Mouse (Mus musculus) hindbrain, postnatal 0 days (tissue): ENCODE results near the gene Prkci. TPM values are rescaled to one million over a fixed set of nuclear protein-coding genes. Genes with fewer than 3 reads are reported as not detected.

Experiments
- ATAC-seq: fragments of 200-750 bp; cut with Nextera tagmentation; 2 replicates; pipeline ENCODE4 v1.8.0; 2017; ENCODE audit warnings: mild to moderate bottlenecking, moderate TSS enrichment, moderate library complexity
- DNase-seq: peaks from one replicate; pipeline ENCODE4 v3.0.0-alpha.2; 2015; ENCODE audit warnings: low spot score
- H3K27ac ChIP-seq: fragments of 300-500 bp; sonication (generic); 2 replicates; pipeline ENCODE4 v1.5.1; 2014; ENCODE audit warnings: mild to moderate bottlenecking
- H3K27me3 ChIP-seq: fragments of 300-500 bp; sonication (generic); 2 replicates; pipeline ENCODE4 v1.6.1; 2014; ENCODE audit warnings: low read length, mixed read lengths; ENCODE audit not compliant: insufficient read depth
- H3K36me3 ChIP-seq: fragments of 300-500 bp; sonication (generic); 2 replicates; pipeline ENCODE4 v1.6.1; 2014; ENCODE audit warnings: low read length, mixed read lengths; ENCODE audit not compliant: insufficient read depth
- H3K4me1 ChIP-seq: fragments of 300-500 bp; sonication (generic); 2 replicates; pipeline ENCODE4 v1.6.1; 2014; ENCODE audit warnings: antibody characterized with exemption, low read length, mixed read lengths; ENCODE audit not compliant: insufficient read depth
- H3K4me2 ChIP-seq: fragments of 300-500 bp; sonication (generic); 2 replicates; pipeline ENCODE4 v1.6.1; 2014; ENCODE audit warnings: low read depth, mild to moderate bottlenecking, low read length, moderate library complexity, mixed read lengths
- H3K4me3 ChIP-seq: fragments of 300-500 bp; sonication (generic); 2 replicates; pipeline ENCODE4 v1.5.1; 2014; ENCODE audit warnings: low read length
- H3K9ac ChIP-seq: fragments of 300-500 bp; sonication (generic); replicated peaks from 2 replicates; pipeline ENCODE4 v1.6.1; 2014; ENCODE audit warnings: mild to moderate bottlenecking, low read length, moderate library complexity, mixed read lengths
- H3K9me3 ChIP-seq: fragments of 300-500 bp; sonication (generic); 2 replicates; pipeline ENCODE4 v1.6.1; 2016; ENCODE audit warnings: low read length, mixed read lengths
- CTCF ChIP-seq: IDR thresholded peaks from 2 replicates; pipeline ENCODE4 v1.5.1; 2016; ENCODE audit warnings: antibody characterized with exemption, control low read depth, low read depth
- whole genome bisulfite sequencing: fragments of 180-500 bp; shearing (Covaris S2); extraction: QIAGEN DNeasy Blood & Tissue Kit; methylation state at CpG from one replicate; pipeline ENCODE4 v1.1.7; 2014; 5-methylcytosine and 5-hydroxymethylcytosine counted together
- polyA plus RNA-seq: library from polyadenylated mRNA; unstranded; fragments of >200 nt; fragmentation: Nextera tagmentation; extraction: Ambion mirVana; gene quantifications from 2 replicates; pipeline ENCODE4 v1.2.1, GENCODE M21; 2015
- total RNA-seq: library from RNA; depleted of rRNA; stranded (reverse); fragments of >200 nt; gene quantifications from 2 replicates; pipeline ENCODE4 v1.2.3, GENCODE M21; 2014

Prkci gene
- total and polyA plus RNA-seq, 2 experiments from 2014 or later, result 20.8 to 45.2 TPM

DNA sequence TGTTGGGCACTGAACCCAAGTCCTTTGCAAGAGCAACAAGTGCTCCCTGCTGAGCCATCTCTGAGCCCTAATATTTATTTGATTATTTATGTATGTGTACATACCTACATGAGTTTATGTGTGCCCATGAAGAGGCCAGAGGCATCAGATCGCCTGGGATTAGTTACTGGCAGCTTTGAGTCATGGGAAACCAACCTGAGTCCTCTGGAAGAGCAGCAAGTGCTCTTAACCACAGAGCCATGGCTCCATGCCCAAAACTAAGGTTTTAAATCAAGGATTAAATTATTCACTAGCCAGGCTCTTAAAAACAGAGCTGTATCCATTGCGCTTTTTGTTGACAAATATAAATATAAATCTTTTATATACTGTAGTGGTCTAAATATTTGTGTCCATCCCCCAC lies 18.8 kb downstream of the Prkci start:
- H3K9me3 ChIP-seq, result no peaks in the 10 kb centered on the region
- no peaks in the 10 kb centered on the region for H3K36me3 ChIP-seq
- no peak overlapping the region for H3K4me2 ChIP-seq
- no peak for ATAC-seq
- no peak overlapping the region for H3K9ac ChIP-seq
- H3K4me3 ChIP-seq, result no peak overlapping the region
- TF ChIP-seq CTCF, result no peak
- H3K27ac ChIP-seq, result no peak overlapping the region
- no peaks in the 10 kb centered on the region for H3K27me3 ChIP-seq
- no peak for DNase-seq
- no peaks in the 10 kb centered on the region; the same call in 1 of the 2 replicates for H3K4me1 ChIP-seq
- WGBS, result 85% methylated on average over 2 of the region's 2 CpGs

DNA sequence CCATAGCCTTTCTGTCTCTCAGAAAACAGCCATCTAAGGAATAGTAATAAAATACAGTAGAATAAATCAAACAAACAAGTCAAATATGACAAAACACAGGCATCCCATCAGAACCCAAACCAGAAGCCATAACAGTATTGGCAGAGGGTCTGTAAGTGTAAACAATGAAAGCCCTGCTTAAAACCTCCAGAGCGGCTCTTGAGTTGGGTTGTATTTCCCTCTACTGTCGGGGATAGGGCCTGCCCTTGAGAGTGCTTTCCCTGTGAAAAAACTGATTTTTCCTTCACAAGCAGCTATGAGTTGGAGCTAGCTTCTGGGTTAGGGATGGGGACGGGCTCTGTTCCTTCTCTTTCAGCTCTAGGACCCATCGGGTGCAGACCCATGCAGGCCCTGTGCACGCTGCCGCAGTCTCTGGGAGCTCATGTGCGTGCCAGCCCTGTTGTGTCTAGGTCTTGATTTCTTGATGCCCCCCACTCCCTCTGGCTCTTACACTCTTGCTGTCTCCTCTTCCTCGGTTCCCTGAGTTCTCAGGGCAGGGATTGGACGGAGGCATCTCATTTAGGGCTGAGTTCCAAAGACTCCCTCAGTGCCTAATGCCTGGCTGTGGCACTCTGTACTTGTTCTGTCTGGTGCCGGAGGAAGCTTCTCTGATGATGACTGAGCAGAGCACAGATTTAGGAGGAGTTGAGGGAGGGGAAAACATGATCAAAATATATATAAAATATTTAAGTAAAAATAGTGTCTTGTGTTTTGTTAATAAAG lies 20.3 kb downstream of the Prkci start:
- 65% methylated on average over 10 of the region's 10 CpGs for WGBS
- Histone ChIP-seq H3K9ac (no peak overlapping the region), H3K27ac (no peak overlapping the region), H3K36me3 (no peaks in the 10 kb centered on the region), H3K4me3 (no peak overlapping the region), H3K9me3 (no peaks in the 10 kb centered on the region), H3K4me2 (no peak overlapping the region), H3K4me1 (no peaks in the 10 kb centered on the region; the same call in 1 of the 2 replicates), H3K27me3 (no peaks in the 10 kb centered on the region)
- no peak for TF ChIP-seq CTCF
- DNase-seq (peak; percentile 3), ATAC-seq (0 out of 2 replicates have a peak, but pooled peaks have one; percentile 41)

DNA sequence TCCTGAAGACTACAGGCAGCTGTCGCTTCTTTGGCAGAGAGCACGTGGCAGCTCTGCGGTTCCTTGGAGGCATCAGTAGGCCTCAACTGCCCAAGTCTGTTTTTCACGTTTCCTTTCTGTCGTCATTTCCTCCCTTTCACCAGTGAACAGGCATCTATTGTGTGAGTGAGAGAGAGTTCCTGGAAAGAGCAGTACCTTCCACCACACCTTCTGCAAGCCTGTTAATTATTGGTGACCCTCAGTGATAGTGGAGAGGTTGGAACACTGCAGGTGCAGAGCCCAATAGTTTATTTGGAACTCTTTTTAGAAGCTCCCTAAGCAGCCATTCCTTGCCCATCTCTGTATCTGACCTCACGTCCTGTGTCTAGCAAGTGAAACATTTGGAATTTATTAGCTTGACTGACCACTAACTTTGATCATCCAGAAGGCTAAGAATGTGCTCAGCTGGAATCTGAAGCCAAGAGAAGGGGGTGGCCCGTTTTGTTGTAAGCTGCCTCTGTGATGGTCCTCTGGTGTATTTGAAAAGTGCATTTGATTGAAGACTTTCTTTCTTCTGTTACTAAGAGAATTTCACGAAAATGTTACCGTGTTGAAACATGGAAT lies 21.1 kb downstream of the Prkci start:
- no peak overlapping the region for H3K4me2 ChIP-seq
- no peaks in the 10 kb centered on the region for H3K27me3 ChIP-seq
- H3K4me1 ChIP-seq, result no peaks in the 10 kb centered on the region; the same call in 1 of the 2 replicates
- 31% methylated on average over 9 of the region's 9 CpGs for WGBS
- H3K9ac ChIP-seq, result no peak overlapping the region
- H3K27ac ChIP-seq, result peak overlapping the region; percentile 16; the same call in 1 of the 2 replicates
- DNase-seq (peak; percentile 13), ATAC-seq (no peak)
- no peak for TF ChIP-seq CTCF
- H3K36me3 ChIP-seq, result no peaks in the 10 kb centered on the region
- no peak overlapping the region for H3K4me3 ChIP-seq
- no peaks in the 10 kb centered on the region for H3K9me3 ChIP-seq

DNA sequence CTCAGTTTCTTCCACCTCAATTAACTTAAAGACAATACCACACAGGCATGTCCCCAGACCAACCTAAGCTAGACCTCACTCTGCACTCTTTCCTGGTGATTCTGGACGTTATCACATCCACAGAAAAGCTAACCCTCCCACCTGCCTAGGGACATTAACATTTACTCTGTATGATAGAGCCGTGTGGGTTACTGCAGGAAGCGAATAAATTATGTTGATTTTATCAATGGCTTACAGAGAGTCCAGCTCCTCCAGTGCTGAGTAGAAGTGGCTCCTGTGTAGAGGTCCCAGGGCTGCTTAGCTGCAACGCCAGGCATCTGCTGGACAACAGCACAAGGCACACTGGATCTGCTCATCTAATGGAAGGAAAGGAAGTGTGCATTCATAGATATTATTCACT lies 22.1 kb downstream of the Prkci start:
- no peaks in the 10 kb centered on the region for H3K27me3 ChIP-seq
- no peaks in the 10 kb centered on the region; the same call in 1 of the 2 replicates for H3K4me1 ChIP-seq
- no peak for DNase-seq
- no peak for TF ChIP-seq CTCF
- H3K27ac ChIP-seq, result no peak overlapping the region
- H3K4me3 ChIP-seq, result no peak overlapping the region
- no peaks in the 10 kb centered on the region for H3K36me3 ChIP-seq
- WGBS, result 43% methylated on average over 4 of the region's 4 CpGs
- no peaks in the 10 kb centered on the region for H3K9me3 ChIP-seq
- H3K4me2 ChIP-seq, result no peak overlapping the region
- no peak overlapping the region for H3K9ac ChIP-seq
- ATAC-seq, result peak; percentile 19; the same call in 1 of the 2 replicates

DNA sequence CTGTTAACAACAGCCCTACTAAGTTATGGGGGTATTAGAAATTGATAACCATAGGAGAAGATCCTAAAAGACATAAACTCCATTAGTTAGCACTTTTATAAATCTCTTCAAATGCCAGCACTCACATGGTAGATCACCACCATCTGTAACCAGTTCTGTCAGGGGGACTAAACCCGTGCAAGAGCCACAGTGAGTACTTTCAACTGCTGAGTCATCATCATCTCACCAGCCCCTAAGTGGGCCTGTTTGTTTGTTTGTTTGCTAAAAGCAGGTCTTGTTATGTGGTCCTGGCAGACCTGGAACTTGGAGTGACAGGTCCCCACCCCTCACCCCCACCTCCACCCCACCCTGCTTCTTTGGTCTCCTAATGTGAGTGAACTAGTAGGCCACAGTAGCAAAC lies 23.7 kb downstream of the Prkci start:
- H3K27me3 ChIP-seq, result no peaks in the 10 kb centered on the region
- no peaks in the 10 kb centered on the region; the same call in 1 of the 2 replicates for H3K4me1 ChIP-seq
- no peak overlapping the region for H3K27ac ChIP-seq
- DNase-seq (no peak), ATAC-seq (no peak)
- no peak overlapping the region for H3K4me3 ChIP-seq
- no peaks in the 10 kb centered on the region for H3K36me3 ChIP-seq
- H3K9ac ChIP-seq, result no peak overlapping the region
- TF ChIP-seq CTCF, result no peak
- no peaks in the 10 kb centered on the region for H3K9me3 ChIP-seq
- no peak overlapping the region for H3K4me2 ChIP-seq
- WGBS, result 79% methylated on average over 1 of the region's 1 CpGs

DNA sequence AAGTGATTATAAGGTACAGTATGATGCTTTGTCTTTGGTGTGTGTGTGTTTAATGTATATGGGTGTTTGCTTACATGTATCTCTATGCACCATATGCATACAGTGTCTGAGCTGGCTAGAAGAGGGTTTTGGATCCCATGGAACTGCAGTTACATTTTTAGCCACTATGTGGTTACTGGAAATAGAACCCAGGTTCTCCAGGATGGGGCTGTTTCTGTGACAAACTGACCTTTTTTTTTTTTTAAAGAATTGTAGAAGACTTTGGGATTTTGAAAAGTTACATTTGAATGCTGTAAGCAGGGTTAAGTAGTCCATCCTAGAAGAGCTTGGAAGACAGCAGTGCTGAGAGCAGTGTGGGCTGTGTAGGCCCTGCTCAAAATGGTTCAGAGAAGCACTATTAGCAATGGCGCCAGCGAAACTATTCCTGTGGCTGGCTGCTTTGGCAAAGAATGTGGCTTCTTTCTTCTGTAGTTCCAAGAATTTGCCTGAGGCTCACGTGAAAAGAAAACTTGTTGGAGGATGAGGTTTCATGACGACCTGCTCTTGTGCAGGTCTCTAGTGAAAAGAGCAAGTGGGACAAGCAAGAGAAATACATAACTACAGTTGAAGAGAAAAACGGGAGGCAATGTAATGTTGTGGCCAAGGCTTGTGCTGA lies 24.4 kb downstream of the Prkci start:
- WGBS, result 95% methylated on average over 5 of the region's 5 CpGs
- no peak overlapping the region for H3K9ac ChIP-seq

More for the DNA sequence above, 24.4 kb downstream of the Prkci start:
- Histone ChIP-seq H3K36me3 (no peaks in the 10 kb centered on the region), H3K27me3 (no peaks in the 10 kb centered on the region), H3K27ac (no peak overlapping the region), H3K4me1 (no peaks in the 10 kb centered on the region; the same call in 1 of the 2 replicates), H3K9me3 (no peaks in the 10 kb centered on the region), H3K4me2 (no peak overlapping the region), H3K4me3 (no peak overlapping the region)
- no peak for ATAC-seq
- DNase-seq, result no peak
- no peak for TF ChIP-seq CTCF
